Mouse (Mus musculus) MEL (cell line): ENCODE measurements around the gene Cap1. TPM values are rescaled to one million over a fixed set of nuclear protein-coding genes. Genes with fewer than 3 reads are reported as not detected.

Experiments used
- CHD1 ChIP-seq: IDR thresholded peaks from 2 replicates; pipeline ENCODE4 v1.6.1; 2012; ENCODE audit warnings: low read depth, mild to moderate bottlenecking, inconsistent platforms, low read length, improper control_type of control experiment
- CTCF ChIP-seq, 3 experiments: IDR thresholded peaks in 2 of 3; conservative IDR thresholded peaks in 1 of 3; 2 replicates each; pipeline ENCODE4 v1.5.1; 2011 to 2012; ENCODE audit warnings: low read length in 3 of 3, low read depth in 2 of 3, mild to moderate bottlenecking in 2 of 3, improper control_type of control experiment in 1 of 3, inconsistent platforms in 1 of 3, mixed read lengths in 1 of 3, moderate library complexity in 1 of 3; ENCODE audit not compliant: control insufficient read depth in 1 of 3, insufficient read depth in 1 of 3, poor library complexity in 1 of 3, severe bottlenecking in 1 of 3
- EP300 ChIP-seq, 2 experiments: IDR thresholded peaks; 2 replicates each; pipeline ENCODE4 v1.6.1; 2011; ENCODE audit warnings: improper control_type of control experiment in 2 of 2, low read length in 2 of 2, low read depth in 1 of 2, mild to moderate bottlenecking in 1 of 2
- GATA1 ChIP-seq: IDR thresholded peaks from 2 replicates; pipeline ENCODE4 v1.6.1; 2011; ENCODE audit warnings: low read depth, low read length, improper control_type of control experiment
- JUND ChIP-seq: IDR thresholded peaks from 2 replicates; pipeline ENCODE4 v1.6.1; 2011; ENCODE audit warnings: low read depth, mild to moderate bottlenecking, improper control_type of control experiment, low read length
- MEF2A ChIP-seq: IDR thresholded peaks from 2 replicates; pipeline ENCODE4 v1.6.1; 2014; ENCODE audit warnings: low read depth, mild to moderate bottlenecking, inconsistent platforms, low read length, improper control_type of control experiment; ENCODE audit not compliant: poor library complexity, insufficient replicate concordance, severe bottlenecking; ENCODE audit errors: extremely low read depth
- MYB ChIP-seq: IDR thresholded peaks from 2 replicates; pipeline ENCODE4 v1.6.1; 2011; ENCODE audit warnings: mild to moderate bottlenecking, low read depth, low read length, improper control_type of control experiment
- NRF1 ChIP-seq: IDR thresholded peaks from 2 replicates; pipeline ENCODE4 v1.6.1; 2014; ENCODE audit warnings: low read depth, mild to moderate bottlenecking, inconsistent platforms, low read length, improper control_type of control experiment, moderate library complexity; ENCODE audit not compliant: poor library complexity, insufficient read depth, severe bottlenecking
- POLR2A ChIP-seq, 2 experiments: IDR thresholded peaks; 2 replicates each; pipeline ENCODE4 v1.6.1; 2011 to 2012; ENCODE audit warnings: low read length in 2 of 2, mild to moderate bottlenecking in 2 of 2, control low read depth in 1 of 2, improper control_type of control experiment in 1 of 2, low read depth in 1 of 2, moderate library complexity in 1 of 2; ENCODE audit not compliant: control insufficient read depth in 1 of 2, insufficient read depth in 1 of 2, poor library complexity in 1 of 2
- POLR2AphosphoS2 ChIP-seq: IDR thresholded peaks from 2 replicates; pipeline ENCODE4 v1.6.1; 2011; ENCODE audit warnings: low read length, improper control_type of control experiment
- POLR2AphosphoS5 ChIP-seq: IDR thresholded peaks from 2 replicates; pipeline ENCODE4 v1.6.1; 2012; ENCODE audit warnings: low read depth, borderline replicate concordance, mild to moderate bottlenecking, inconsistent platforms, low read length, moderate library complexity, mixed read lengths
- RAD21 ChIP-seq: IDR thresholded peaks from 2 replicates; pipeline ENCODE4 v1.6.1; 2011; ENCODE audit warnings: mild to moderate bottlenecking, low read depth, low read length, improper control_type of control experiment
- RCOR1 ChIP-seq: IDR thresholded peaks from 2 replicates; pipeline ENCODE4 v1.6.1; 2012; ENCODE audit warnings: low read depth, mild to moderate bottlenecking, inconsistent platforms, low read length, improper control_type of control experiment
- SMC3 ChIP-seq: IDR thresholded peaks from 2 replicates; pipeline ENCODE4 v1.6.1; 2011; ENCODE audit warnings: low read depth, low read length, improper control_type of control experiment
- TBP ChIP-seq: IDR thresholded peaks from 2 replicates; pipeline ENCODE4 v1.8.0; 2011; ENCODE audit warnings: low read depth, low read length, improper control_type of control experiment
- UBTF ChIP-seq: IDR thresholded peaks from 2 replicates; pipeline ENCODE4 v1.6.1; 2012; ENCODE audit warnings: low read depth, mild to moderate bottlenecking, inconsistent platforms, low read length, improper control_type of control experiment, moderate library complexity, borderline replicate concordance; ENCODE audit not compliant: insufficient read depth
- USF1 ChIP-seq: IDR thresholded peaks from 2 replicates; pipeline ENCODE4 v1.6.1; 2014; ENCODE audit warnings: low read depth, mild to moderate bottlenecking, inconsistent platforms, low read length, improper control_type of control experiment, moderate library complexity
- USF2 ChIP-seq, 2 experiments: IDR thresholded peaks; 2 replicates each; pipeline ENCODE4 v1.6.1; 2011 to 2012; ENCODE audit warnings: improper control_type of control experiment in 2 of 2, low read length in 2 of 2, borderline replicate concordance in 1 of 2, inconsistent platforms in 1 of 2, low read depth in 1 of 2, mild to moderate bottlenecking in 1 of 2; ENCODE audit not compliant: insufficient read depth in 1 of 2
- ZC3H11A ChIP-seq: IDR thresholded peaks from 2 replicates; pipeline ENCODE4 v1.6.1; 2012; ENCODE audit warnings: low read depth, mild to moderate bottlenecking, inconsistent platforms, low read length, improper control_type of control experiment
- ZKSCAN1 ChIP-seq: IDR thresholded peaks from 2 replicates; pipeline ENCODE4 v1.6.1; 2012; ENCODE audit warnings: low read depth, mild to moderate bottlenecking, inconsistent platforms, low read length, improper control_type of control experiment, moderate library complexity
- ZMIZ1 ChIP-seq: IDR thresholded peaks from 2 replicates; pipeline ENCODE4 v1.6.1; 2012; ENCODE audit warnings: low read depth, mild to moderate bottlenecking, inconsistent platforms, low read length, improper control_type of control experiment, moderate library complexity
- polyA plus RNA-seq, 2 experiments: library from polyadenylated mRNA; stranded (reverse) in 1 of 2; unstranded in 1 of 2; fragments of >175 nt in 1 of 2; fragments of >200 nt in 1 of 2; gene quantifications; 2 replicates each; pipeline versions ENCODE4 v1.2.1 to v1.2.4; 2012; ENCODE audit warnings: low replicate concordance in 2 of 2, low read depth in 1 of 2; ENCODE audit not compliant: insufficient read length in 2 of 2, insufficient read depth in 1 of 2, missing spikeins in 1 of 2
- total RNA-seq: library from RNA; depleted of rRNA; stranded (reverse); fragments of 300-350 nt; gene quantifications from 2 replicates; pipeline ENCODE4 v1.2.3, GENCODE M21; 2012; rRNA removed

Gene Cap1
- total and polyA plus RNA-seq, 3 experiments, result 68.3 to 134 TPM; not detected in 1

- TF ChIP-seq USF1 (no peak), POLR2A (IDR thresholded peaks at IDR 0.05; ENCODE audit: control insufficient read depth in 1 of 2, insufficient read depth in 1 of 2, low read depth in 1 of 2, low read length in 2 of 2, poor library complexity in 1 of 2) (no peak), GATA1 (peak; percentile 65), USF2 (IDR thresholded peaks at IDR 0.05; ENCODE audit: borderline replicate concordance in 1 of 2, insufficient read depth in 1 of 2, low read depth in 1 of 2, low read length in 2 of 2) (no peak), POLR2AphosphoS5 (no peak), TBP (peak; percentile 84), JUND (no peak), RCOR1 (no peak), EP300 (IDR thresholded peaks at IDR 0.05; ENCODE audit: low read depth in 1 of 2, low read length in 2 of 2) (peak; percentile 79 to 84), SMC3 (0 out of 2 replicates have a peak, but pooled peaks have one; percentile 2), ZC3H11A (no peak), CHD1 (no peak), MEF2A (0 out of 2 replicates have a peak, but pooled peaks have one; percentile 21), POLR2AphosphoS2 (no peak), ZMIZ1 (no peak), CTCF (IDR thresholded peaks at IDR 0.05 in 2 of 3, conservative IDR thresholded peaks at IDR 0.05 in 1 of 3; ENCODE audit: control insufficient read depth in 1 of 3, insufficient read depth in 1 of 3, low read depth in 2 of 3, low read length in 3 of 3, poor library complexity in 1 of 3, severe bottlenecking in 1 of 3) (no peak), RAD21 (no peak), MYB (no peak), ZKSCAN1 (no peak), UBTF (no peak), NRF1 (no peak)
Observed at GRCm38 (mm10) chr4:122811180-122811579, 74.7 kb downstream of the Cap1 start (continued).

Other genes with a start within 250 kb of the Cap1 start
- not detected in 2 replicates for gene 9530002B09Rik, start 196.8 kb downstream of the Cap1 start, total RNA-seq
- gene 9530002B09Rik, start 196.8 kb downstream of the Cap1 start, polyA plus RNA-seq, result not detected
- gene Ppt1, start 49.8 kb downstream of the Cap1 start, total RNA-seq, result 12.5 and 13.1 TPM in 2 replicates
- gene Ppt1, start 49.8 kb downstream of the Cap1 start, polyA plus RNA-seq, result 10 to 100 TPM in 1 of 2 experiments, not detected in 1; 19.9 TPM
- gene Mfsd2a, start 75.1 kb upstream of the Cap1 start, total RNA-seq, result 8.4 and 14.3 TPM in 2 replicates
- 1 to 10 TPM in 1 of 2 experiments, not detected in 1; 8.8 TPM for gene Mfsd2a, start 75.1 kb upstream of the Cap1 start, polyA plus RNA-seq
- gene Mycl, start 109.6 kb upstream of the Cap1 start, total RNA-seq, result not detected in 2 replicates
- not detected for gene Mycl, start 109.6 kb upstream of the Cap1 start, polyA plus RNA-seq
- 14.9 and 19.6 TPM in 2 replicates for gene Trit1, start 130.5 kb upstream of the Cap1 start, total RNA-seq
- 10 to 100 TPM in 1 of 2 experiments, not detected in 1; 17.9 TPM for gene Trit1, start 130.5 kb upstream of the Cap1 start, polyA plus RNA-seq
- gene Bmp8b, start 219.1 kb upstream of the Cap1 start, total RNA-seq, result 0.08 TPM in 1 of 2 replicates, not detected in the other
- gene Bmp8b, start 219.1 kb upstream of the Cap1 start, polyA plus RNA-seq, result under 1 TPM in 1 of 2 experiments, not detected in 1; 0.06 TPM
- gene Oxct2b, start 230.2 kb upstream of the Cap1 start, total RNA-seq, result not detected in 2 replicates
- gene Oxct2b, start 230.2 kb upstream of the Cap1 start, polyA plus RNA-seq, result not detected